ENCODE assay signal across 25 mouse cellular contexts in the genomic region with DNA sequence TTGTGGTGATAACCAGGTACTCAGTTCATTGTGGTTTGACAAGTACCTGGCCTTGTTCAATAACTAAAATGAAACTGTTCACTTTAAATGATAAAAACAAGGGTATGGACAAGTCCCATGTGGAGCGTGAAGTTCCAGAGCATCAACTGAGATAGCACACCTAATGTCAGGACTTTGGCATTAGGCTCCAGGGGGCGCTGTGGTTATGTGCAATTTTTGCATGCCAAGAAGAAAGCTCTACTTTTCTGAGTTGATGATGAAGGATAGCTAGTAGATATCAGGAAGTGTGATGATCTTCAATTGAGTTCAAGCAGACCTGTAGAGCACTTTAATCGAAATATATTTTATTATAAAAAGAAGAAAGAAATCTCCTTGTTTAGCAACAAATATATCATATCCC. TPM values are rescaled to one million over a fixed set of nuclear protein-coding genes. Genes with fewer than 3 reads are reported as not detected.
A peak's percentile ranks its signal among the peaks of the same experiment; 100 is the strongest.
DNase-seq lines count a peak whose midpoint lies in the region; ATAC-seq and TF ChIP-seq lines count a peak whose summit lies in the region.
"Had no signal": no experiment of that assay in that cellular context is flagged by ENCODE, and none has a peak within 500 bp of the region (broad histone marks: within the 10 kb centered on the region; RNA-seq: fewer than 3 reads in every experiment).

No protein-coding gene starts in this region.

- ATAC-seq in kidney, embryonic 16.5 days (ENCODE audit: low FRiP score, low TSS enrichment): no peak
- ATAC-seq: forebrain, embryonic 13.5 days; hindbrain, postnatal 0 days; lung, postnatal 0 days; midbrain, embryonic 15.5 days had no signal

- no peaks in the 10 kb centered on the region for H3K4me1 ChIP-seq in kidney, adult 2 months (ENCODE audit: control insufficient read depth, insufficient read depth, low read length)
- H3K4me1 ChIP-seq in kidney, embryonic 16.5 days (ENCODE audit: insufficient read depth, low read length): no peaks in the 10 kb centered on the region
- H3K4me1 ChIP-seq in CH12.LX (ENCODE audit: control insufficient read depth in 1 of 2, insufficient read depth in 2 of 2): no peaks in the 10 kb centered on the region
- H3K4me1 ChIP-seq: embryonic facial prominence, embryonic 10.5 days; forebrain, embryonic 13.5 days; heart, embryonic 15.5 days; limb, embryonic 12.5 days; liver, embryonic 15.5 days; midbrain, embryonic 15.5 days had no signal

- no peaks in the 10 kb centered on the region for H3K36me3 ChIP-seq in kidney, adult 2 months (ENCODE audit: control insufficient read depth, insufficient read depth, low read length)
- no peaks in the 10 kb centered on the region for H3K36me3 ChIP-seq in kidney, embryonic 16.5 days (ENCODE audit: insufficient read depth, low read length)
- H3K36me3 ChIP-seq in CH12.LX (replicated peaks in 1 of 2; ENCODE audit: control insufficient read depth in 1 of 2, insufficient read depth in 1 of 2, low read length in 1 of 2): no peaks in the 10 kb centered on the region
- H3K36me3 ChIP-seq: embryonic facial prominence, embryonic 10.5 days; heart, embryonic 15.5 days; limb, embryonic 12.5 days; liver, embryonic 15.5 days; midbrain, embryonic 15.5 days had no signal

- whole genome bisulfite sequencing in kidney, adult 2 months: 51% methylated on average over 3 of the region's 3 CpGs
- 52% methylated on average over 3 of the region's 3 CpGs for whole genome bisulfite sequencing in kidney, embryonic 16.5 days

- no peak overlapping the region for H3K4me3 ChIP-seq in kidney, adult 2 months (ENCODE audit: insufficient read depth, low read depth, low read length)
- no peak overlapping the region for H3K4me3 ChIP-seq in kidney, embryonic 16.5 days (ENCODE audit: low read length)
- H3K4me3 ChIP-seq in CH12.LX (replicated peaks in 1 of 3; ENCODE audit: low read depth in 2 of 3, low read length in 2 of 3, poor library complexity in 1 of 3): no peak overlapping the region
- H3K4me3 ChIP-seq: embryonic facial prominence, embryonic 10.5 days; forebrain, embryonic 13.5 days; heart, embryonic 15.5 days; limb, embryonic 12.5 days; liver, embryonic 15.5 days; midbrain, embryonic 15.5 days had no signal

- no peak for TF ChIP-seq POLR2A in kidney, adult 2 months (IDR thresholded peaks at IDR 0.05; ENCODE audit: low read depth, low read length)
- TF ChIP-seq POLR2A in CH12.LX (IDR thresholded peaks at IDR 0.05; ENCODE audit: low read depth, low read length): no peak

- no peaks in the 10 kb centered on the region for H3K79me2 ChIP-seq in CH12.LX (replicated peaks; ENCODE audit: control insufficient read depth, extremely low read depth, insufficient read depth, poor library complexity, severe bottlenecking)

- TF ChIP-seq EP300 in CH12.LX (IDR thresholded peaks at IDR 0.05; ENCODE audit: low read length): no peak

- no peaks in the 10 kb centered on the region for H3K27me3 ChIP-seq in kidney, adult 2 months (replicated peaks; ENCODE audit: control insufficient read depth, insufficient read depth, low read length)
- no peaks in the 10 kb centered on the region for H3K27me3 ChIP-seq in kidney, embryonic 16.5 days (ENCODE audit: insufficient read depth, low read length)
- H3K27me3 ChIP-seq in CH12.LX (replicated peaks): peaks cover 35% of the 10 kb centered on the region
- H3K27me3 ChIP-seq: forebrain, embryonic 13.5 days; heart, embryonic 15.5 days; limb, embryonic 12.5 days; liver, embryonic 15.5 days; midbrain, embryonic 15.5 days had no signal

- peak; percentile 71 for TF ChIP-seq RAD21 in CH12.LX (IDR thresholded peaks at IDR 0.05; ENCODE audit: low read depth, low read length)

- no peak overlapping the region for H3K27ac ChIP-seq in kidney, adult 2 months (ENCODE audit: insufficient read depth, low read depth, low read length)
- H3K27ac ChIP-seq in kidney, embryonic 16.5 days (ENCODE audit: low read length): no peak overlapping the region
- no peak overlapping the region for H3K27ac ChIP-seq in CH12.LX (ENCODE audit: insufficient read depth, low read depth)
- H3K27ac ChIP-seq: embryonic facial prominence, embryonic 10.5 days; forebrain, embryonic 13.5 days; heart, embryonic 15.5 days; hindbrain, postnatal 0 days; limb, embryonic 12.5 days; liver, embryonic 15.5 days; midbrain, embryonic 15.5 days had no signal

- dilution Hi-C loops in CH12.LX (cut with MboI; ENCODE audit: extremely low pct_ligation_motif_present, extremely low pct_unique_long_range_greater_than_20kb, low sequenced_read_pairs): no loop called here

- no peak overlapping the region for H3K9ac ChIP-seq in kidney, embryonic 16.5 days (replicated peaks; ENCODE audit: low read length)
- H3K9ac ChIP-seq in CH12.LX (ENCODE audit: insufficient read depth, low read depth): no peak overlapping the region
- H3K9ac ChIP-seq: forebrain, embryonic 13.5 days; heart, embryonic 15.5 days; limb, embryonic 12.5 days; liver, embryonic 15.5 days; midbrain, embryonic 15.5 days had no signal

- in situ Hi-C loops in CH12.LX (cut with MboI; ENCODE audit: low pct_ligation_motif_present, low pct_unique_long_range_greater_than_20kb, low sequenced_read_pairs): loop anchor here (25.0 kb wide), 1 partner anchor 601 kb away; the partner anchor contains the start of gene Olfr368

- TF ChIP-seq CTCF in kidney, adult 2 months (conservative IDR thresholded peaks at IDR 0.05; ENCODE audit: insufficient read depth, insufficient read length, low read depth, low read length): 0 out of 2 replicates have a peak, but pooled peaks have one; percentile 11
- peak; percentile 39 to 72; a peak in 3 of 4 replicates for TF ChIP-seq CTCF in CH12.LX (conservative IDR thresholded peaks at IDR 0.05 in 1 of 2, IDR thresholded peaks at IDR 0.05 in 1 of 2; ENCODE audit: low read depth in 2 of 2, low read length in 2 of 2)

- no peak overlapping the region for H3K4me2 ChIP-seq in kidney, embryonic 16.5 days (replicated peaks; ENCODE audit: low read depth, low read length)
- H3K4me2 ChIP-seq in CH12.LX (ENCODE audit: insufficient read depth, low read depth, poor library complexity, severe bottlenecking): no peak overlapping the region
- H3K4me2 ChIP-seq: forebrain, embryonic 13.5 days; heart, embryonic 15.5 days; limb, embryonic 12.5 days; liver, embryonic 15.5 days; midbrain, embryonic 15.5 days had no signal

- H3K9me3 ChIP-seq in kidney, embryonic 16.5 days (ENCODE audit: low read length): peaks cover 3% of the 10 kb centered on the region; the same call in 1 of the 2 replicates
- no peaks in the 10 kb centered on the region for H3K9me3 ChIP-seq in CH12.LX (replicated peaks; ENCODE audit: low read length)
- H3K9me3 ChIP-seq: heart, embryonic 15.5 days; liver, embryonic 15.5 days; midbrain, embryonic 15.5 days had no signal

- peak; percentile 13 for DNase-seq in adrenal gland, postnatal 14 days
- no peak for DNase-seq in adrenal gland, postnatal 4 days (ENCODE audit: low spot score in 2 of 2)
- peak; percentile 3 for DNase-seq in kidney, adult 2 months
- DNase-seq in CH12.LX (ENCODE audit: extremely low read depth) (peak; percentile 45), R1 (ENCODE audit: low read depth, low spot score) (peak; percentile 45)
- no peak for DNase-seq in urinary bladder, postnatal 36 days (ENCODE audit: low spot score in 2 of 2)
- no peak for DNase-seq in thymus, postnatal 0 days (ENCODE audit: low spot score)
- DNase-seq: B cell, adult 2 months had no signal

TF ChIP-seq in CH12.LX, 34 proteins besides CTCF, POLR2A, EP300 and RAD21:
- TF ChIP-seq TCF12 (IDR thresholded peaks at IDR 0.05; ENCODE audit: low read depth, low read length) (no peak), SMC3 (IDR thresholded peaks at IDR 0.05; ENCODE audit: low read depth, low read length) (peak; percentile 74)
TF ChIP-seq in CH12.LX: peak in this region for 1.

RNA-seq across cellular contexts. Expression of gene Olfr347, which starts 4.5 kb away (rescaled TPM):
- total RNA-seq in adrenal gland, postnatal 14 days (2021): not detected in 2 replicates
- total RNA-seq in adrenal gland, postnatal 4 days (2021): not detected
- polyA plus RNA-seq in kidney, adult 2 months (2012; rRNA removed): not detected in 2 replicates
- not detected in 2 replicates for polyA plus RNA-seq in kidney, embryonic 16.5 days (2015; fragmentation: Nextera tagmentation; extraction: Ambion mirVana)
- total RNA-seq in CH12.LX (2012; rRNA removed) (not detected in 2 replicates), CH12.LX (2014; rRNA removed) (not detected in 2 replicates)
- not detected in 2 replicates for polyA plus RNA-seq in CH12.LX (2012; ENCODE audit: insufficient read length, low read depth)
- polyA plus RNA-seq in thymus, postnatal 0 days (2015; fragmentation: Nextera tagmentation; extraction: Ambion mirVana): not detected in 2 replicates
- total RNA-seq: granulocyte monocyte progenitor cell, adult 5-6 weeks; hematopoietic stem cell, adult 5-6 weeks; hindbrain, postnatal 0 days; layer of hippocampus, adult 8-10 months; left cerebral cortex, adult 8-10 months; megakaryocyte progenitor cell, adult 5-6 weeks had no signal
- polyA plus RNA-seq: brain, embryonic 14.5 days; embryonic facial prominence, embryonic 10.5 days; forebrain, embryonic 13.5 days; heart, embryonic 15.5 days; hindbrain, postnatal 0 days; kidney, embryonic 14.5 days; limb, embryonic 12.5 days; liver, embryonic 15.5 days; lung, postnatal 0 days; midbrain, embryonic 15.5 days; small intestine, adult 2 months had no signal

RNA-seq across cellular contexts. Expression of gene Olfr348, which starts 47.9 kb away (rescaled TPM):
- total RNA-seq in adrenal gland, postnatal 14 days (2021): not detected in 2 replicates
- total RNA-seq in adrenal gland, postnatal 4 days (2021): not detected
- polyA plus RNA-seq in kidney, adult 2 months (2012; rRNA removed): not detected in 2 replicates
- polyA plus RNA-seq in kidney, embryonic 16.5 days (2015; fragmentation: Nextera tagmentation; extraction: Ambion mirVana): not detected in 2 replicates
- total RNA-seq in CH12.LX (2012; rRNA removed) (not detected in 2 replicates), CH12.LX (2014; rRNA removed) (not detected in 2 replicates)
- not detected in 2 replicates for polyA plus RNA-seq in CH12.LX (2012; ENCODE audit: insufficient read length, low read depth)
- not detected in 2 replicates for polyA plus RNA-seq in thymus, postnatal 0 days (2015; fragmentation: Nextera tagmentation; extraction: Ambion mirVana)
- total RNA-seq: granulocyte monocyte progenitor cell, adult 5-6 weeks; hematopoietic stem cell, adult 5-6 weeks; hindbrain, postnatal 0 days; layer of hippocampus, adult 8-10 months; left cerebral cortex, adult 8-10 months; megakaryocyte progenitor cell, adult 5-6 weeks had no signal
- polyA plus RNA-seq: brain, embryonic 14.5 days; embryonic facial prominence, embryonic 10.5 days; forebrain, embryonic 13.5 days; heart, embryonic 15.5 days; hindbrain, postnatal 0 days; kidney, embryonic 14.5 days; limb, embryonic 12.5 days; liver, embryonic 15.5 days; lung, postnatal 0 days; midbrain, embryonic 15.5 days; small intestine, adult 2 months had no signal

RNA-seq across cellular contexts. Expression of gene Olfr346, which starts 50.6 kb away (rescaled TPM):
- total RNA-seq in adrenal gland, postnatal 14 days (2021): not detected in 2 replicates
- not detected for total RNA-seq in adrenal gland, postnatal 4 days (2021)
- not detected in 2 replicates for polyA plus RNA-seq in kidney, adult 2 months (2012; rRNA removed)
- polyA plus RNA-seq in kidney, embryonic 16.5 days (2015; fragmentation: Nextera tagmentation; extraction: Ambion mirVana): not detected in 2 replicates
- total RNA-seq in CH12.LX (2012; rRNA removed): not detected in 2 replicates
- total RNA-seq in CH12.LX (2014; rRNA removed): not detected in 2 replicates
- polyA plus RNA-seq in CH12.LX (2012; ENCODE audit: insufficient read length, low read depth): not detected in 2 replicates
- polyA plus RNA-seq in thymus, postnatal 0 days (2015; fragmentation: Nextera tagmentation; extraction: Ambion mirVana): not detected in 2 replicates
- total RNA-seq: granulocyte monocyte progenitor cell, adult 5-6 weeks; hematopoietic stem cell, adult 5-6 weeks; hindbrain, postnatal 0 days; layer of hippocampus, adult 8-10 months; left cerebral cortex, adult 8-10 months; megakaryocyte progenitor cell, adult 5-6 weeks had no signal
- polyA plus RNA-seq: brain, embryonic 14.5 days; embryonic facial prominence, embryonic 10.5 days; forebrain, embryonic 13.5 days; heart, embryonic 15.5 days; hindbrain, postnatal 0 days; kidney, embryonic 14.5 days; limb, embryonic 12.5 days; liver, embryonic 15.5 days; lung, postnatal 0 days; midbrain, embryonic 15.5 days; small intestine, adult 2 months had no signal

RNA-seq across cellular contexts. Expression of gene Olfr50, which starts 54.1 kb away (rescaled TPM):
- total RNA-seq in adrenal gland, postnatal 14 days (2021): not detected in 2 replicates
- not detected for total RNA-seq in adrenal gland, postnatal 4 days (2021)
- polyA plus RNA-seq in kidney, adult 2 months (2012; rRNA removed): not detected in 2 replicates
- polyA plus RNA-seq in kidney, embryonic 16.5 days (2015; fragmentation: Nextera tagmentation; extraction: Ambion mirVana): not detected in 2 replicates
- not detected in 2 replicates for total RNA-seq in CH12.LX (2012; rRNA removed)
- not detected in 2 replicates for total RNA-seq in CH12.LX (2014; rRNA removed)
- polyA plus RNA-seq in CH12.LX (2012; ENCODE audit: insufficient read length, low read depth): not detected in 2 replicates
- not detected in 2 replicates for polyA plus RNA-seq in thymus, postnatal 0 days (2015; fragmentation: Nextera tagmentation; extraction: Ambion mirVana)
- total RNA-seq: granulocyte monocyte progenitor cell, adult 5-6 weeks; hematopoietic stem cell, adult 5-6 weeks; hindbrain, postnatal 0 days; layer of hippocampus, adult 8-10 months; left cerebral cortex, adult 8-10 months; megakaryocyte progenitor cell, adult 5-6 weeks had no signal
- polyA plus RNA-seq: brain, embryonic 14.5 days; embryonic facial prominence, embryonic 10.5 days; forebrain, embryonic 13.5 days; heart, embryonic 15.5 days; hindbrain, postnatal 0 days; kidney, embryonic 14.5 days; limb, embryonic 12.5 days; liver, embryonic 15.5 days; lung, postnatal 0 days; midbrain, embryonic 15.5 days; small intestine, adult 2 months had no signal

Comparison
In these comparisons a context has a peak if more than half of its experiments do, and no peak if none do; other contexts are left out.
1. DNase-seq: peak in adrenal gland, postnatal 14 days (single experiment), kidney, adult 2 months (single experiment), CH12.LX (single experiment) and R1 (single experiment); none in adrenal gland, postnatal 4 days (0 of 2), urinary bladder, postnatal 36 days (0 of 2) and thymus, postnatal 0 days (single experiment).